Mouse (Mus musculus): ENCODE results near the gene Plekho1.
"Not testable (repeated sequence)": the region's sequence is repeated elsewhere in the genome, so short reads cannot be mapped to it uniquely, and the experiment has no call there.

The Plekho1 gene

DNA sequence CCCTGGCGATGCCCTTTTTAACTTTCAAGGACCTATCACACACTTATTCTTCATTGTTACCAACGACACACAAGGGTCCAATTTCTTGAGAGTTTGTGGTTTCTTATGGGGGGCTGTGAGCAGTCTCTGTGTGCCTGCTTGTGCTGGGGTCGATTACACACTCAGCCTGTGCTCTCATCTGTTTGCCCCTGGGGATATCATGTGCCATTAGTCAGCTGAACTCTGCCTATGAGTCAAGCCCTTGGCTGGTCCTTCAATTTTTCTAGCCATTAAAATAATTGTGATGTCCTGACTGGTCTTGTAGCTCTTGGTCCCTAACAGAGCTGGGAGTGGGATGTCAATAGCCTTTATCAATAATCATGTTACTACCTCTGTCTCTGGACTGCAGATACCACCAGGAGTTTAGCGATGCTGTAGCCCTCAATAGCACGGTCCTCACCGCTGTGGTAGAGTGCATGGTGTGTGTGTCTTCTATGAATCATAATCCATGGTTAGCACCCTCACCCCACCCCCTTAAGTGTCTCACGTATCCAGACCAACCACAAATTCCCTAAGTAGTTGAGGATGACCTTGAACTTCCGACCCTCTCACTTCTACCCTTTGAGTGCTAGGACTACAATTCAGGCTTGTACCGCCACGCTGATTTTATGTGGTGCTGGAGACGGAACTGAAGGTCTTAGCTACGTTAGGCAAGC, 15.4 kb downstream of the Plekho1 start:
- DNase-seq (ENCODE audit: low spot score in 2 of 2) = no peak

DNA sequence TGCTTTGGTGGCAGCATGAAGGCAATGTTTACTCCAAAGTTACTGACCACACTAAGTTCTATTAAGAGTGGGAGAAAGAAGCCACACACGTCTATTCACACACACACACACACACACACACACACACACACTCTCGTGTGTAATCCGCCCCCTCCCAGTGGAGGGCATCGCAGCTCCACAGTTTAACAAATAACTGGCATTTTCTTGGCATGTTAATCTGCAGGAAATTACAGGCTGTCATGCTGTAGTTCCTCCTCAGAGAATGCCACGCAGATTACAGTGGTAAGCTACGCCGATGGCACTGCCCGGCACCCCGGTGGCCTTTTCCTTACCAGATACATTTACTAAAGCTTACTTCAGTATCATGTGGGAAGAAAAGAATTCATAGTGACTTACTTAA, 17.5 kb downstream of the Plekho1 start:
- no peak for DNase-seq (ENCODE audit: low spot score in 2 of 2)

DNA sequence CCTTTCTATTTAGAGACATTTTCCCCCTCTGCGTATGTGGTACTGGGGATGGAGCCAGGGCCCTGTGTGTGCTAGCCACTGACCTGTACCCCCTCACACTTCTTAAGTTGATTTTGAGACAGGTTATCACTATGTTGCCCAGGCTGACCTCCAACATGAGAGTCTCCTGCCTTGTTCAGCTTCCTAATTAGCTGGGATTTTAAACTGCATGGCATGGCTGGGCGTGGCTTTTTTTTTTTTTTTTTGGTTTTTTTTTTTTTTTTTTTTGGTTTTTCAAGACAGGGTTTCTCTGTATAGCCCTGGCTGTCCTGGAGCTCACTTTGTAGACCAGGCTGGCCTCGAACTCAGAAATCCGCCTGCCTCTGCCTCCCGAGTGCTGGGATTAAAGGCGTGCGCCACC, 18.2 kb downstream of the Plekho1 start:
- not testable (repeated sequence) for DNase-seq (ENCODE audit: low spot score in 2 of 2)

DNA sequence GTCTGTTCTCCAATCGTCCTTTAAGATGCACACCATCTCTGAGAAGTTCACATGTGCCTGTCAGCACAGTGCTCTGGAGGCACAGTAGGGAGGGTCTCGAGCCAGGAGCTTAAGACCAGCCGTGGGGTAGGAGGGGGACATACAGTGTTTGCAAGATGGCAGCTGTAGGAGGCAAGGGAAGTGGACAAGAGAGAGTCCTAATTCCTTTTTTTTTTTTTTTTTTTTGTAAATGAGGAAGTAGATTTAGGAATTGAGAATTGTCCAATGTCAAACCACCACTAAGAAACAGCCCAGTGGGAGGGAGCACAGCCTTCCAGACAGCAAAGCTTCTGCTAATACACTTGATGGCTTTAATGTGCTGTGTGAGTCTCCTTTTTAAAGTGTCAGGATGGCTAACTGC, 18.7 kb downstream of the Plekho1 start:
- no peak for DNase-seq (ENCODE audit: low spot score in 2 of 2)

DNA sequence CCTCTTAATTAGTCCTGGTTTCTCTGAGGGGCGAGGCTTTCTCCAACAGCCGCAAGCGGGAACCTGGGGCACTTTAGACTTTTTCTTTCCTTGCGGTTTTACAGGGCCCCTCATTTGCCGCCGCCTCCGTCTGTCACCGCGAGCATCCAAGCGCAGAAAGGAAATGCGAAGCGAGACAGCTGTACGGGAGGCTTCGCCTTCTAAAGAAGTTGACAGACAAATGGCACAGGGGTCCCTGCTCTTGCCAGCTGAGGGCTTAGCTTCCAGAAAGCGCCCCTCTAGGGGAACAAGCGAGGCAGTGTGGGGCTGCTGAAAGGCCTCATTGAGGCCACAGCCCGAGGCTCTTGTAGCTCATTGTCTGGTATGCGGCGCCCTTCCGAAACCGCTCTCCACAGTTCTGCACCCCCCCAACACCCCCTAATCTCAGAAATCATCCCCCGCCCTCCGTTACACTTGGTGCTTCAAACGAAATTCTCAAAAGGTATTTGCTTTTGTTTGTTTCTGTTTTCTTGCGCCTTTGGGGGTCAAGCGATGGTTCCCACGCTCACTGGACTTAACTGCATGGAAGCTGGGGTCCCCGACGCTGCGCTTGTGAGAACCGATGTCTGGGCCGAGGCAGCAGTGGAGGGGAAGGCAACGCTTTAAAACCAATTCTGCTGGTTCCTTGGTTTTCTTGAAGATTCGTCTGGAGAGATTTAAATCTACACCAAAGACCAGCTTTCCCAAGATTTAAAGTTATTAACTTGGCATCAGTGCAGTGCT, 22.7 kb downstream of the Plekho1 start:
- no peak for DNase-seq (ENCODE audit: low spot score in 2 of 2)

DNA sequence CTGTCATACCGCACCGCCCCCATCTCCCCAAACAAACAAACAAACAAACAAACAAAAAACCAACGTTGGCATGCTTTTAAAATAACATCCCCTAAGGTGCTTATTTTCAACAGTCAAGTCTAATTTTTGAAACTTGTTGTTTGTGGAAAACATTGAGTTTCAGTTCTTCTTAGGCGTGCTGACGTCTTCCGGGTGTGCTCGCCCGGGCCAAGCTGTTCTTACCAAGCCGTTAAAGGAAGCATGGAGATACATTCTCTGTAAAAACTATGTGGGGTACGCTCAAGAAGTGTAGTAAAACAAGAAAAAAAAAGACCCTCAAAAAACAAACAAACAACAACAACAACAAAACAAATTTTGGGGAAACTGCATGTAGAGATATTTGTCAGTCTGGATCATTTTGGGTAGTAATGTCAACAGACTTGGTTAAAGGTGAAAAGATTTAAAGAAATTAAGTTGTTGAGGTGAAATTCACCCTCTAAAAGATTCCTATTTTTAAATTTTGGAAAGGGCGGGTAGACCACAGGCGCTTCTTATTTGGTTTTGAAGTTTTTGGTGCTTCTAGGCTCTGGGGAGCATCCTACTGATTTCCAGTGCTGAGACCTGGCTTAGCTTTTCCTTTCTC, 23.4 kb downstream of the Plekho1 start:
- DNase-seq (ENCODE audit: low spot score in 2 of 2) = no peak

DNA sequence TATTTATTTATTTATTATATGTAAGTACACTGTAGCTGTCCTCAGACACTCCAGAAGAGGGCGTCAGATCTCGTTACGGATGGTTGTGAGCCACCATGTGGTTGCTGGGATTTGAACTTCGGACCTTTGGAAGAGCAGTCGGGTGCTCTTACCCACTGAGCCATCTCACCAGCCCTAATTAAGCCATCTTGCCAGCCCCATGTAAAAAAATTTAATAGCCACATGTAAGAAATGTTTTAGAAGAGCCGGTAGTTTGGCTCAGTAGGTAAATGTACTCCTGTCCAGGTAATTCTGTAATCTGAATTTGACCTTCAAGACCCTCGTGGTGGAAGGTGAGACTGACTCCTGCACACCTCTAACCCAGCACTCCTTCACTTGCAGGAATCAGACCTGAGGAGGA, 25.1 kb downstream of the Plekho1 start:
- not testable (repeated sequence) for DNase-seq (ENCODE audit: low spot score in 2 of 2)

DNA sequence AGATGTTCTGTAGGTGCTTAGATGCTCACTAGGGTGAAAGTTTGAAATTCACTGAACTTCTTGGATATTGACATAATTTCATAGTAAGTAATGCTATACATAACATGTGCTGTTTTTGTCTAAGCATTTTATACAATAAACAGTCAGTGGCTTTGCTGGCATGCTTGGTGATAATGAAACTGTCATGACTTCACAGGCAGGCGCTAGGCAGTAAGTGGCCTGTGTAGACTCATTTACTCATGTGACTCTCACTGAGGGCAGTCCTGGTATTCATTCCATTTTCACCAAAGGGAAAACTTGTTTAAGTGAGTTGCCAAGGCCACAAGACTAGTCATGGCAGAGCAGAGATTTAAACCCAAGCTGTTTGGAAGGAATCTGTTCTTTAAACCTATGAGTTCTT, 26.5 kb downstream of the Plekho1 start:
- no peak for DNase-seq (ENCODE audit: low spot score in 2 of 2)

DNA sequence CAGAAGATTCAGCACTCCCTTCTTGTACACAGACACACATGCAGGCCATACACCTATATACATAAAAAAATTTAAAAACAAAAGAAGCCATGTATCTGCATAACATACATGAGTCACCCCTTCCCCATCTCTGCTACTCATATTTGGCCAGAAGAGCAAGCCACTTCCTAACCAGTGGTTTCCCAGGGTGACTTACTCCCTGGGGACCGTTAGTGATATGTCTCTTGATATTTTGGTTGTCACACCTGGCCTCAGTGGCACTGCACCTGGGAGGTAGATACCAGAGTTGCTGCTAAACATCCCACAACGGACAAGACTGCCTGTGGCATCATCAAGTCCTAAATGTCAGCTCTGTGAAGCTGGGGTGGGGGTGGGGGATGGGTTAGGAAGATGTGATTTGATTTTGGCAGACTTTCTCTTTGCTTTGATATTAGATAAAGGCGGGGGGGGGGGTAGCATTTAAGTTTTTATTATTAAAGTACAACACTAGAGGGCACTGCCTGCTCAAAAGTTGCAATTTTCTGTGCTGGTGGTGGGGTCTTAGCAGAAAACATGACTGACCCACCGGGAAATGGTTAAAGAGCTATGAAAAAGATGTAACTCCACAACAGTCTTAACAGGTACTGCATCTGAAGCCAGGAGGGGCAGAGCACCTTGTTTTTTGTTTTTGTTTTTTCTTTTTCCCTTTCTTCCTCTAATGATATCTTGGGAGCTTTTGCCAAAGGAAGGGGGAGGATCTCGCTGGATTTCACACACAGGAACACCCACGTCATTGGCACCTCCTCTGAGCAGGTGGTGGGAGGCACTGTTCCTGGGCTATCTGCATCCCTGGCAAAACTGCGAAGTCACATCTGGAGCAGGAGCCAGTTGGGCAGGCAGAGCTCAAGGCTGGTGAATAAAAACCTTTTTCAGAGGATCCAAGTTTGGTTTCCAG, 30.0 kb downstream of the Plekho1 start:
- DNase-seq (ENCODE audit: low spot score in 2 of 2) = no peak

DNA sequence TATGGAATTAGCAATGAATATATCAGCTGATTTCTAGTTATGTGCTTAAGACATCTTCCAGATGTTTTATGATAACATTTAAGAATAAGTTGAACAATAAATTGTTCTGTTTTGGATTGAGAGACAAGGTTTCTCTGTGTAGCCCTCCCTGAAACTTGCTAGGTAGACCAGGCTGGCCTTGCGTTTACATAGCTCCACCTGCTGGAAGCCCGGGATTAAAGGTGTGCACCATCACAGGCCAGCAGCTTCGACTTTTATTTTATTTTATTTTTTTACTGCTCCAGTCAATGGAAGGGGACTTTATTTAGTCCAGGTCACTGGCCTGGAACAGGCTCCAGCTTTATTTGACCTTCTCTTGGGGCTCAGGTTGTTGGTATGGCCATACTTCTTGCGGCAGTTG, 32.1 kb downstream of the Plekho1 start:
- no peak for DNase-seq (ENCODE audit: low spot score in 2 of 2)

DNA sequence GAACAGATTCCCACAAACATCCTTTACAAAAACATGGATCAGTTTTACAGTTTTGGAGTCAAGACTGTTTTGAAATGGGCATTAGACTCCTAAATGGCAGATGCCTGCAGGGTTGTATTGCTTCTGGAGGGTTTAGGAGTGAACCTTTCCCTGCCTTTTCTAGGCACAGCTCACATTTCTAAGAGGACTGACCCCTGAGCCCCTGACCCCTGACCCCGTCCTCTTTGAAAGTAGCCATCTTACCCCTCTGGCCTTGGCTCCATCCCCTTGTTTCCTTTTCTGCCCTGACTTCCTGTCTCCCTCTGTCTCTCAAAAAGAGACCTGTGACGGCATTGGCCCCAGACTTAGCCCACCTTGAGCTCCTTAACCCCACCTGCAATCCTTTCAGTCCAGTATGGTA, 32.6 kb downstream of the Plekho1 start:
- no peak for DNase-seq (ENCODE audit: low spot score in 2 of 2)

DNA sequence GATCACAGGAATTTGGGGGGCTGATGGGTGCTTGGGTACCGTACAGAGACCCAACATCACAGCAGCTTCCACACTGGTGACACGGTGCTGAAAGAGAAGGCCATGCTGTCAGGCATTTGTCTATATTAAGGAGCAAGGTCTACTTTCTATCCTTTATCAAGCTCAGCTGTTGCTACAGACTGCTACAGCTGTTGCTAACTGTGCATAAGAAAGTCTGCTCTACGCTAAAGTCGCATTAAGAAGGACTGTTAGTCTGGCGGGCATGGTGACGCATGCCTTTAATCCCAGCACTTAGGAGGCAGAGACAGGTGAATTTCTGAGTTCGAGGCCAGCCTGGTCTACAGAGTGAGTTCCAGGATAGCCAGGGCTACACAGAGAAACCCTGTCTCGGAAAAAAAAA, 33.6 kb downstream of the Plekho1 start:
- not testable (repeated sequence) for DNase-seq (ENCODE audit: low spot score in 2 of 2)

DNA sequence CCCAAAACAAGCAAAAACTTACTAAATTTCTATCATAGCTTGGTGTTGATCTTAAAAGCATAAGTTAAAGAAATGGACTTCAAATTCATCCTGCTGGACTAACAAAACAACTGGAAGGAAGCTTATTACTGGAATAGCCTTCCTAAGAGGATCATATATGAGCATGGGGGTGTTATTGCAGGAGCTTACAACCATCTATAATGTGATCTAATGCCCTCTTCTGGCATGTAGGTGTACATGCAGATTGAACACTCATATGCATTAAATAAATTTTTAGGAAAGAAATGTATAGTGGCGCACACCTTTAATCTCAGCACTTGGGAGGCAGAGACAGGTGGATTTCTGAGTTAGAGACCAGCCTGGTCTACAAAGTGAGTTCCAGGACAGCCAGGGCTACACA, 36.0 kb downstream of the Plekho1 start:
- no peak for DNase-seq (ENCODE audit: low spot score in 2 of 2)

DNA sequence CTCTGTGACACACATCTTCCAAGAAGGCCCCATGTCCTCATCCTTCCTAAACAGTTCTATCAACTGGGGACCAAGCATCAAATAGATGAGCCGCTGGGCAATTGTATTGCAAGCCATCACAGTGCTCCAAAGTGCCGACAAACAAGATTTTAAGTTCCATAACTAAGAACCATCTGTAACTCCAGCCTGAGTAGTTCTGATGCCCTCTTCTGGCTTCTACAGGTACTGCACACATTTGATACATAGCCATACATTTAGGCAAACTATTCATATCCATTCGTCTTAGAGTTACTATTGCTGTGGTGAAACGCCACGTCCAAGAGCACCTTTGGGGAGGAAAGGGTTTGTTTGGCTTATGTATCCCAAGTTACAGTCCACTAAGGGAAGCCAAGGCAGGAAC, 36.7 kb downstream of the Plekho1 start:
- no peak for DNase-seq (ENCODE audit: low spot score in 2 of 2)

DNA sequence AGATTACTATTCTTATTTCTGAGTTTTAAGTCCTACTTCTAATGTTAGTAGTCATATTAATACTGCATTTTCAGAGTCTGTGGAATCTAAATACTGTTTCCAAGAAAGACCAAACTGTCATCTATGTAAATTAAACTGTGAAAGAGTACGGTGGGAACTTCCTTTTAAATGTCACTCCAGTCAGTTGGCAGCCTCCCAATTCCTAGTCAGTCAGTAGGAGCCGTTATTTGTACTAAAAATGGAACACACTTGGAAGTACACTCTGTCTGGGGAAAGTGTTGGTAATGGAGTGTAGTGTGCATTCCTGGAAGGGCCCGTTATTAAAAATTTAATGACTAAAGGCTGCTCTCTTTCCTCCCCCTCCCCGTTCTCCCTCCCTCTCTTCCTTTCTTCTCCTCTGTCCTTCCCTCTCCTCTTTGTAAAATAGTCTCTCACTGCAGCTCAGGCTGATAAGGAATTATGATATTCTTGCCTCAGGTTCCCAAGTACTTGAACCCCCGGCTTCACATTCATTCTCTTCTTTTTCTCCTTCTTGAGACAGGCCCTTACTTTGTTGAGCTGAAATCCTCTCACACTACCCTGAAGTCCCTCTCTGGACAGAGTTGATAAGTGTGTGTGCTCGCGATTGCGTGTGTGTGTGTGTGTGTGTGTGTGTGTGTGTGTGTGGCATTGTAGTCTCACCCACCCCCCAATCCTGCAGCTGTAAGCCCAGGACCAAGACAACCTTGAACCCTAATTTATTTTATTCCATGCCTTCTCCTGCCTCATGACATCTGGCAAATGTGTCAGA, 38.2 kb downstream of the Plekho1 start:
- no peak for DNase-seq (ENCODE audit: low spot score in 2 of 2)

DNA sequence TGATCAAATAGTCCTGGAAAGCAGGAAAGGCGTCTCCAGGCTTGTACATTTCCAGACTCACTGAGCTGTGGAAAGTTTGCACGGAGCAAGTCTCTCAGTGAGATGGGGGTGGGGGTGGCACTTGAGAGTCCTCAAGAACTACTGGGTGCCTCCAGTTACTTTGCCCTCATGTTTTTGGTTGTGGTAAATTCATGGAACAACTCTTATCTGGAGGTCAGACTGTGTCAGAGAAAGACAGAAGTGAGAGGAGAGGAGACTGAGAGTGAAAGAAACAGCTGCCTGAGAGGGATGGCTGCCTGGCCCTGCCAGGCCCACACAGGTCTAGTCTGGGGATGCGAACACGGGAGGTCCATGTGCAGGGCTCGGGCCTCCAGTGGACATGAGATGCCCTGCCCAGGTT, 40.5 kb downstream of the Plekho1 start:
- DNase-seq (ENCODE audit: low spot score in 2 of 2) = no peak

DNA sequence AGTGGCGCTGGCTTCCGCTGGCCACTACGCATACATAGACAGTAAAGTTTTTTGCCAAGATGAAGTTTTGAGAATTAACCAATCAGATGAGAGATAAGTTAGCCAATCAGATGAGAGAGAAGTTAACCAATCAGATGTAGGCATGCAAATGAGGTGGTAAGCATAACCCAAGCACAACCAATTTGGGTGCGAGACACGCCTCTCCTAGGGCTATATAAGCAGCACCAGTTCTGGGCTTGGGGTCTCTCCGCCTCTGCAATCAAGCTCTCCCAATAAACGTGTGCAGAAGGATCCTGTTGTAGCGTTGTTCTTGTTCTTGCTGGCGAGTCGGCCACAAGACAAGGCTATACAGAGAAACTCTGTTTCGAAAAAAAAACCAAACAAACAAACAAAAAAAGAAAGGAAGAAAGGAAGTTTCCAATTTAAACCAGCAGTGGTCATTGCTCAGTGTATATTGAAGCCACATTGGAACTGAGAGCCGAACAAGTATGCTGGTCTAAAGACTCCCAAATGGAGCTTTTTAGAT, 41.1 kb downstream of the Plekho1 start:
- DNase-seq (ENCODE audit: low spot score in 2 of 2) = not testable (repeated sequence)

DNA sequence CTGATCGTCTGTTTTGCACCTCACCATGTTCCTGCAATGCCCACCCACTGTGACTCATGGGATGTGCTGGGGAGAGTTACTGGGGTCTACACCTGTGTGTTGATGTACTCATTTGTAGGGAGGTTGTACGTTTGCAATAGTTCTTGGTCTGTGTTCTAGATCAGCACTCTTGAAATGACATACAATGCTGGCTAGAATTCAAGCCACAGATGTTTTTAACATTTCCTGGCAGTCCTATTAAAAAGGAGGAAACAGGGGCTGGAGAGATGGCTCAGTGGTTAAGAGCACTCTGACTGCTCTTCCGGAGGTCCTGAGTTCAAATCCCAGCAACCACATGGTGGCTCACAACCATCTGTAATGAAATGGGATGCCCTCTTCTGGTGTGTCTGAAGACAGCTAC, 42.3 kb downstream of the Plekho1 start:
- DNase-seq (ENCODE audit: low spot score in 2 of 2) = no peak

DNA sequence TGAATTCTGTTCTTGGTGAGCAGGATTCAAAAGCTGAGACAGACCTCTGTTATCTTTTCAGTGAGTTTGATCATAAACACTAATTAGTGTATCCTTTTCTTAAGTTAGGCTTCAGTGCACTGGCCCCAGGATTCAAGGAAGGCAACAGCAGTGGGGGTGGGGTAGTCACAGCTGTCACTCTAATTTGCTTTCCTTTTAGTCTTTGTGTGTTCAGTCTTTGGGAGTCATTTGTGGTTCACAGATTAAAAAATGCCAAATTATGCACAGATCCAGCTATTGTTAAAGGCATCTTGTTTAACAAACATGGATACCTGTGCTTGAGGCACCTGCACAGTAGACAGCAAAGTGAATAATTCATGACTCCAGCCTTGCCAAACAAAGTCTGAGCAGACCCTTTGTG, 42.8 kb downstream of the Plekho1 start:
- DNase-seq (ENCODE audit: low spot score in 2 of 2) = no peak

DNA sequence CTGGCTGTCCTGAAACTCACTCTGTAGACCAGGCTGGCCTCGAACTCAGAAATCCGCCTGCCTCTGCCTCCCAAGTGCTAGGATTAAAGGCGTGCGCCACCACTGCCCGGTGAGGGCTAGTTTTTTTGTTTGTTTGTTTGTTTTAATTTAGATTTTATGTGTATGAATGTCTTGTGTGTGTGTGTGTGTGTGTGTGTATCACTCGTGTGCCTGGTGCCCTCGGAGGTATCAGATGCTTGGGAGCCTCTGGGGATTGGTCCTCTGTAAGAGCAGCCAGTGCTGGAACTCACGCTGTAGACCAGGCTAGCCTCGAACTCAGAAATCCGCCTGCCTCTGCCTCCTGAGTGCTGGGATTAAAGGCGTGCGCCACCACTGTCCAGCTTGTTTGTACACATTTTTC, 44.2 kb downstream of the Plekho1 start:
- not testable (repeated sequence) for DNase-seq (ENCODE audit: low spot score in 2 of 2)

Measured in urinary bladder, postnatal 36 days (tissue).